Mouse (Mus musculus) bone marrow macrophage, adult 2 months (primary cell): ENCODE measurements around the gene Ddc.

Source experiments
- CTCF ChIP-seq: IDR thresholded peaks from 2 replicates; pipeline ENCODE4 v1.5.1; 2012; ENCODE audit warnings: low read depth, mild to moderate bottlenecking, low read length, moderate library complexity
- POLR2A ChIP-seq: IDR thresholded peaks from 2 replicates; pipeline ENCODE4 v1.6.1; 2012; ENCODE audit warnings: mild to moderate bottlenecking, low read depth, low read length, borderline replicate concordance

GRCm38 (mm10) chr11:11884533-11885245 is 13.3 kb downstream of the Ddc start:
- TF ChIP-seq CTCF (no peak), POLR2A (no peak)
